Mouse (Mus musculus) heart, embryonic 13.5 days (tissue): Measurements from ENCODE around the gene Prtg. TPM values are rescaled to one million over a fixed set of nuclear protein-coding genes. Genes with fewer than 3 reads are reported as not detected.

Experiments
- ATAC-seq: fragments of 200-750 bp; cut with Nextera tagmentation; 2 replicates; pipeline ENCODE4 v1.8.0; 2017; ENCODE audit warnings: moderate TSS enrichment; ENCODE audit not compliant: insufficient number of reproducible peaks, low FRiP score, low TSS enrichment; ENCODE audit errors: extremely low read depth
- H3K27ac ChIP-seq: fragments of 300-500 bp; sonication (generic); replicated peaks from 2 replicates; pipeline ENCODE4 v1.5.1; 2015; ENCODE audit warnings: moderate library complexity, mild to moderate bottlenecking, inconsistent platforms
- H3K27me3 ChIP-seq: fragments of 300-500 bp; sonication (generic); replicated peaks from 2 replicates; pipeline ENCODE4 v1.6.1; 2015; ENCODE audit warnings: mild to moderate bottlenecking, inconsistent platforms
- H3K36me3 ChIP-seq: fragments of 300-500 bp; sonication (generic); 2 replicates; pipeline ENCODE4 v1.6.1; 2015; ENCODE audit warnings: mild to moderate bottlenecking, inconsistent platforms
- H3K4me1 ChIP-seq: fragments of 300-500 bp; sonication (generic); 2 replicates; pipeline ENCODE4 v1.6.1; 2015; ENCODE audit warnings: inconsistent platforms
- H3K4me2 ChIP-seq: fragments of 300-500 bp; sonication (generic); 2 replicates; pipeline ENCODE4 v1.6.1; 2015; ENCODE audit warnings: inconsistent platforms, mild to moderate bottlenecking, moderate library complexity
- H3K4me3 ChIP-seq: fragments of 300-500 bp; sonication (generic); 2 replicates; pipeline ENCODE4 v1.5.1; 2015; ENCODE audit warnings: moderate library complexity, mild to moderate bottlenecking, inconsistent platforms
- H3K9ac ChIP-seq: fragments of 300-500 bp; sonication (generic); 2 replicates; pipeline ENCODE4 v1.6.1; 2015; ENCODE audit warnings: inconsistent platforms, mild to moderate bottlenecking, moderate library complexity
- H3K9me3 ChIP-seq: fragments of 300-500 bp; sonication (generic); 2 replicates; pipeline ENCODE4 v1.6.1; 2016; ENCODE audit warnings: inconsistent platforms
- WGBS: fragments of 180-500 bp; shearing (Covaris S2); methylation state at CpG from one replicate; pipeline ENCODE4 v1.1.7; 2015; ENCODE audit warnings: mixed read lengths; 5-methylcytosine and 5-hydroxymethylcytosine counted together
- polyA plus RNA-seq: library from polyadenylated mRNA; unstranded; fragments of >200 nt; fragmentation: Nextera tagmentation; extraction: Ambion mirVana; gene quantifications from 2 replicates; pipeline ENCODE4 v1.2.1, GENCODE M21; 2015

The Prtg gene
- polyA plus RNA-seq, 1 experiment from 2014 or later = 0.92 TPM

- H3K27me3 ChIP-seq = 0 out of 2 replicates have a peak, but pooled peaks cover 3% of the 10 kb centered on the region
Measured at GRCm38 (mm10) chr9:72955546-72955945, 148.9 kb downstream of the Prtg start.

GRCm38 (mm10) chr9:72958521-72959450 is 152.1 kb downstream of the Prtg start, which contains the start of the genes Dyx1c1 and Gm44503:
TSS of gene Dyx1c1 (plus strand) at chr9:72958785.
TSS of gene Gm44503 (plus strand) at chr9:72958852.
- Histone ChIP-seq H3K9me3 (no peaks in the 10 kb centered on the region), H3K27me3 (no peaks in the 10 kb centered on the region), H3K27ac (peak within 1 kb of the TSS; percentile 39; the same call in 1 of the 2 replicates), H3K4me1 (peaks cover 7% of the 10 kb centered on the region; the same call in 1 of the 2 replicates), H3K9ac (peak within 1 kb of the TSS; percentile 78), H3K4me2 (peak within 1 kb of the TSS; percentile 75), H3K36me3 (no peaks in the 10 kb centered on the region), H3K4me3 (peak within 1 kb of the TSS; percentile 70)
- WGBS = 2% methylated on average over 43 of the region's 43 CpGs
- peak; percentile 54; the same call in 1 of the 2 replicates for ATAC-seq

More at GRCm38 (mm10) chr9:72955546-72955945, 148.9 kb downstream of the Prtg start:
- H3K36me3 ChIP-seq = no peaks in the 10 kb centered on the region
- no peak overlapping the region for H3K4me2 ChIP-seq
- H3K9ac ChIP-seq = no peak overlapping the region
- no peaks in the 10 kb centered on the region for H3K9me3 ChIP-seq
- WGBS = 29% methylated on average over 1 of the region's 1 CpGs
- H3K4me1 ChIP-seq = peaks cover 7% of the 10 kb centered on the region; the same call in 1 of the 2 replicates
- no peak overlapping the region for H3K27ac ChIP-seq
- ATAC-seq = no peak
- H3K4me3 ChIP-seq = no peak overlapping the region

- H3K9me3 ChIP-seq = no peaks in the 10 kb centered on the region
- no peak overlapping the region for H3K9ac ChIP-seq
- no peaks in the 10 kb centered on the region for H3K36me3 ChIP-seq
- no peak overlapping the region for H3K4me2 ChIP-seq
- peaks cover 7% of the 10 kb centered on the region; the same call in 1 of the 2 replicates for H3K4me1 ChIP-seq
- no peak overlapping the region for H3K27ac ChIP-seq
- ATAC-seq = no peak
- H3K27me3 ChIP-seq = no peaks in the 10 kb centered on the region
- WGBS = 51% methylated on average over 8 of the region's 8 CpGs
- H3K4me3 ChIP-seq = no peak overlapping the region
Measured at GRCm38 (mm10) chr9:72961346-72961745, 154.7 kb downstream of the Prtg start.

- no peak for ATAC-seq
- H3K4me1 ChIP-seq = peaks cover 7% of the 10 kb centered on the region; the same call in 1 of the 2 replicates
- H3K27ac ChIP-seq = no peak overlapping the region
- H3K4me3 ChIP-seq = no peak overlapping the region
- no peaks in the 10 kb centered on the region for H3K36me3 ChIP-seq
- H3K9me3 ChIP-seq = no peaks in the 10 kb centered on the region
- no peaks in the 10 kb centered on the region for H3K27me3 ChIP-seq
- WGBS = 71% methylated on average over 15 of the region's 15 CpGs
- H3K9ac ChIP-seq = no peak overlapping the region
- H3K4me2 ChIP-seq = no peak overlapping the region
Measured at GRCm38 (mm10) chr9:72961959-72962358, 155.3 kb downstream of the Prtg start.

Other genes starting within 250 kb of the Prtg start
- 468 and 480 TPM in 2 replicates for gene Nedd4, start 144.5 kb upstream of the Prtg start, polyA plus RNA-seq
- gene Pygo1, start 118.8 kb downstream of the Prtg start, polyA plus RNA-seq = 1.8 and 2.0 TPM in 2 replicates
- gene Dyx1c1, start 151.9 kb downstream of the Prtg start, polyA plus RNA-seq = 0.62 and 0.88 TPM in 2 replicates
- gene Gm44503, start 152.0 kb downstream of the Prtg start, polyA plus RNA-seq = not detected in 2 replicates
- 14.3 TPM in 2 replicates for gene Ccpg1os, start 178.5 kb downstream of the Prtg start, polyA plus RNA-seq
- gene Ccpg1, start 178.6 kb downstream of the Prtg start, polyA plus RNA-seq = 25.9 and 29.2 TPM in 2 replicates
- gene Pigb, start 233.5 kb downstream of the Prtg start, polyA plus RNA-seq = 5.7 and 7.1 TPM in 2 replicates
- 3.5 and 3.6 TPM in 2 replicates for gene Rab27a, start 238.0 kb downstream of the Prtg start, polyA plus RNA-seq